Mouse (Mus musculus) large intestine, adult 2 months (tissue): ENCODE data around the gene Ddah2. TPM values are rescaled to one million over a fixed set of nuclear protein-coding genes. Genes with fewer than 3 reads are reported as not detected.
"Not testable (repeated sequence)": the region's sequence is repeated elsewhere in the genome, so short reads cannot be mapped to it uniquely, and the experiment has no call there.

ENCODE experiments used
- DNase-seq: peaks from one replicate; pipeline ENCODE4 v3.0.0-alpha.2; 2012; ENCODE audit warnings: low read depth, low spot score
- WGBS: fragments of 180-500 bp; shearing (Covaris S2); methylation state at CpG from one replicate; pipeline ENCODE4 v1.1.7; 2018; 5-methylcytosine and 5-hydroxymethylcytosine counted together
- polyA plus RNA-seq: library from polyadenylated mRNA; depleted of rRNA; stranded (reverse); fragments of >200 nt; gene quantifications from 2 replicates; pipeline ENCODE4 v1.2.3, GENCODE M21; 2012

The Ddah2 gene
- polyA plus RNA-seq, 1 experiment, result 14.9 TPM

DNA sequence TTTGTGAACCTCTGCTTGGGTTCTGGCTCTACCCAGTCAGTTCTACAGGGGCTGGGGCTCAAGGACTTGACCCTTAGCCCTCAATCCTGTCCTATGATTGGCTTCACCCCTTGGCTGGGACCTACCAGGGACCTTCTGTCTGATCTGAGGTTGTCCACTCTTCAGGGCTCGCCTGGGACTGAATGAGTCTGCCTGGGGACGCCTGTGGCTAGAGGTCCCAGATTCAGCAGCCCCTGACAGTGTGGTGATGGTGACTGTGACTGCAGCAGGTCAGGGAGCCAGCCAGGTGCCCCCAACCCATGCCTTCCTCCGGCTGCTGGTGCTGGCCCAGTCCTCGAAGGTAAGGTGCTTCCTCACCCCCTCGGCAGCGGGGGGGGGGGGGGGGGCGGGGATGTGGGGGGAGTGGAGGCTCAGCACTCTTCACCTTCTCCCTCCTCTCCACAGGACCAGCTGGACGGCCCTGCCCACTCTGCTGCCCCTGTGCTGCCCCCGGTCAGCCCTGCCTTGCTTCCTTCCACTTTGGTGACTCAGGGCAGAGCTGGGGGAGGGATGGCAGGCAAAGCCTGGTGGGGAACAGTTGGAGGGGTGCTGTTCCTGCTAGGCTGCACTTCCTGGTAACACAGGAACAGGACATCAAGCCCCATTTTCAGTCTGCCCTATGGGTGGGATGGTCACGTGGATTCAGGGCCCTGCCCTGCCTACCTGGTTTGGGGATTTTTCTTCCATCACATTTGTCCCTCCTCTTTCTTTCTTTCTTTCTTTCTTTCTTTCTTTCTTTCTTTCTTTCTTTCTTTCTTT is 33.9 kb upstream of the Ddah2 start:
- DNase-seq, result no peak
- 70% methylated on average over 10 of the region's 10 CpGs for WGBS

DNA sequence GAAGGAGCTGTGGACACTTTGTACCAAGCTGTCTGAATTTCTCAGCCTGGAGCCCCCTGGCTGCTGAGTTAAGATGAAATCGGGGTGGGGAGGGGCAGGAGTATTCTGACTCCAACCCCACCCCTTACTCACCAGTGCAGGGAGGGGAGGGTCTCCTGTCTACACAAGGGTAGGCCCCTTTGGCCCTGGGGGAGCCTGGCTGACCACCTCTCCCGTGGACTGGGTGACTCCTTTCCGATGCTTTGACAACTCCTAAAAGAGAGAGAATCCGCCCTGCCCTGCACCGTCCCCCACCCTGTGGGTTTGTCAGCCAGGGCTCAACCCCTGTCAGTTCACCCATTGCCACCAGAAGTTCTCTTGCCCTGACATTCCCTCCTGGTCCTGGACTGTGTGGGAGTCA is 32.6 kb upstream of the Ddah2 start:
- WGBS, result 81% methylated on average over 5 of the region's 5 CpGs
- DNase-seq, result no peak

DNA sequence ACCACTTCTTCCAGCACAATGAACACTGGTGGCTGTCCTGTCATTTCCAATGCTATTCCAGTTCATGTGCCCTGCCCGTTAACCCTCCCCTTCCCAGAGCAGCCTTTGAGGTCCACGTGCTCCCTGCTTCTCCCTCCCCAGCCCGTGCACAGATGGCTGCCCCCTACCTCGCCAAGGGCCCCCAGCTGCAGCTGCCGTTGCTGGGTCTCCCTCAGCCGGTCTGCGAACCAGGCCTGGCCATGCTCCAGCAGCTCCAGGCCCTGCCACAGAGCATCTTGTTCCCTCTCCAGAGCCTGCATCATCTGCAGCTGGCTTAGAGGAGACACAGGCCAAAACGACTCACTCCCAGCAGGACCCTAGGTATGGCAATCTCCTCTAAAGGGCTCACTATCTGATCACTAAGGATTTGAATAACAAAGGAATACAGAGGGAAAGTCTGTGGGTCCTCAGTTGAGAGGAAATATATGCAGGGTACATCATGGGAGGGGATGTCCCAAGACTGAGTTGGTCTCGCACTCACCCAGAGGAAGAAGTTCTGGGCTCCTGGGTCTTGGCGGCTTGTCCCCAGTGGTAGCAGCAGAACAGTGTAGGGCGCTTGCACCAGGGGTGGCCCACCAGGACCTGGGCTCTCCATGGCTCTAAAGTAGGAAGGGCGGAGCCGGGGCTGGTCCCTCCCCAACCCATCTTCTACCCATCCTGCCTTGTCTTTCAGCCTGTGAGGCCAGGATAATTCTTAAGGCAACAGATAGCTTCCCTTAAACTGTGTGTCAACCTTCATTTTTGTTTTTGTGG is 31.4 kb upstream of the Ddah2 start, which contains the start of gene Sapcd1:
Sapcd1 (minus strand) TSS at position 740 of the 792 bp plus-strand sequence.
- DNase-seq, result no peak
- 63% methylated on average over 13 of the region's 13 CpGs for WGBS

DNA sequence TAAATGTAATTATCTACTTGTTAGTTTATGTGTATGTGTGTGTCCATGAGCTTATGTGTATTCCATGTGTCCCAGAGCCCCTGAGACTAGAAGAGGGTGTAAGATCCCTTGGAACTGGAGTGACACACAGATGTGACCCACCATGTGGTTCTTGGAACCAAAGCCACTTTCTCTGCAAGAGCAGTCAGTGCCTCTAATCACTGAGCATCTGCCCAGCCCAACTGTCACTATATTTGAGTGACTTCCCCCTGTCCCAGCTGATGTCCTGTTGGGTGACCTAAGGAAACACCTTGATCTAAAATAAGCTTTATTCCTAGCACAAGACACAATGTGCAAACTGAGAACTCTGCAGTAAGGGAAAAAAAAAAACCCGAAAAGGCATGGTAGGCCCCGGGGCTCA is 30.5 kb upstream of the Ddah2 start:
- no peak for DNase-seq
- WGBS, result 90% methylated on average over 2 of the region's 2 CpGs

DNA sequence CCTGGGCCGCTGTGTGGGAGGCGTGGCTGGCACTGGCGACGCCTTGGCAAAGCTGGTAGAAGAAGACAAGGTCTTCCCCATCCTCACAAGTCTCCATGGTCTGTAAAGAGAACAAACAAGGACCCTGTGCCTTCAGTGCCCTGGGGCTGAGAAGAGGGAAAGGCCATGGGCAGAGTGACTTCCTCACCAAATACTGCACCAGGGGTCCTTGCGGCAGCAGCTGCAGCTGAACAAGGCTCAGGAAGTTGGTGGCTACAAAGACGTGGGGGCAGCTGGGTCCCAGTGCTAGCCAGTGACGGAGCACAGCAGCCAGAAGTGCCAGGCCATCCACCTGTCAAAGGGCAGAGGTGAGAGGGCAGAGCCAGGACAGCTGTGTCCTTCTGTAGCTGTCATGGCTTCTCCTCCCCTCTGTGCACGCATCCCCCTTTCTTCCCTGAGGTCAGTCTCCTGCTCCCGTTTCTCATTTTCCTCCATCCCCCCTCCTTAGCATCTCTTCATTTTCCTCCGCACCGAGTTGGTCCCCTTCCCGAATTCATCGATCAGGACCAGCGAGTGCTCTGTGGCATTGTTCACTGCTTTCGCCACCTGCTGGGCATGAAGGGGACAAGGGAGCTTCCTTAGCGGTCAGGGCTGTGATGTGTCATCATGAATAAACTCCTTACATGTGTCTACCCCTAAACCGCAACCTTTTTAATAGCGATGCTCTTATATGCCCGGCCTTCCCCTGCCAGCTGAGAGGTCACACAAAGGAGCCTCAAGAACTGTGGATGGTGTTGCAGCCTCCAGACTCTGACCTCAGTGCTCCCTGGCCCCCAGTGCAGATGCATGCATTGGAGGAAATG is 28.9 kb upstream of the Ddah2 start:
- DNase-seq, result no peak
- 42% methylated on average over 19 of the region's 19 CpGs for WGBS

DNA sequence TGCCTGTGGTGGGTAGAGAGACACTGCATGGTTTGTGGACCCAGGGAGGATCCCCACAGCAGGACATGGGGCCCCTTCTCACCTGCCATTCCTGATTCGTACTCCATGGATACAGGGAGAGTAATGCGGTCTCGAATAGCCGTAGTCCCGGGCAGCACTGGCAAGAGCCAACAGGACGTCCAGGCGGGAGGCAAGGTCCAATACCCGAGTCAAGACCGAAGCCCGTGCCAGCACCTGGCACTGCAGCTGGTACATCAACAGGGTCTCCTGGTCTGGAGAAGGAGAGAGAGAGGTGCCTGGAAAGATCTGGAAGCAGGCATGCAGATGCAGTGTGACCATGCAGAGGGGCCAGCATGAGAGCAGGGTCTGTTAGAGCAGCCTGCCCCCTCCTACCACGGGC is 27.6 kb upstream of the Ddah2 start:
- WGBS, result 87% methylated on average over 11 of the region's 11 CpGs
- DNase-seq, result no peak

DNA sequence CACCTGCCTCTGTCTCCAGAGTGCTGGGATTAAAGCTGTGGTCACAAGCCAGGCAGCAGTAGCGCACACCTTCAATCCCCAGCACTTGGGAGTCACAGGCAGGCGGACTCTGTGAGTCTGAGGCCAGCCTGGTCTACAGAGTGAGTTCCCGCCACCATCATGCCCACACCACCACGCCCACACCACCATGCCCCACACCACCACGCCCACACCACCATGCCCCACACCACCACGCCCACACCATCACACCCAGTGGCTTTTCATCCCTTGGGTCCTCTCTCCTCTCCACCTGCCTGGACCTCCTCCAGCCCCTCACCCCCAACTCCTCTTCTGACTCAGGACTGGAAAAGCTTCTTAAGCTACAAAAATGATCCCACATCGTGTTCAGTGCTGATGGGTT is 27.0 kb upstream of the Ddah2 start:
- DNase-seq, result no peak
- WGBS, result 68% methylated on average over 7 of the region's 7 CpGs

DNA sequence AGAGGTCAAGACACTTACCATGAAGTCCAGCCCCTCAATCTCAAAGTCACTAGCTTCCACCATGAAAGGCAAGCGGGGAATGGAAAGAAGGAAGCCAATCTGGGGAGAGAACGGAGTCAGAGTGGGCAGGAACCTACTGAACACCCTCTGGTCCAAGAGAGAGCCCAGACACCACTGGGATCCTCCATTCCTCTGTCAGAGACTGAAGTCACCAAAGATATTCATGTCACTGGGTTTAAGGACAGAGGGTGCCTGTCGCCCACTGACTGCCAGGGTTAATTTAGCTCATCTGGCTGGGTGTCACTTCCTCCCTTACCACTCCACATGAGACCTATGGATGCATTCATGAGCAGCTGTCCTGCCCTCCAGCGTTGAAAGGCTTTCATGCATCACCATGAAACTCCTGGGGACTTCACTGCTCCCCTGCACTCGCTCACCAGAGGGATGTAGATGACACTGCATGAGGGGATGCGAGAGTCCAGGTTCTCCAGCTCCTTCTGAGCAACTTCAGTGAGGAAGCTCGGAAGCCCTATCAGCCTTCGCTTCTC is 26.4 kb upstream of the Ddah2 start:
- no peak for DNase-seq
- 72% methylated on average over 8 of the region's 8 CpGs for WGBS

DNA sequence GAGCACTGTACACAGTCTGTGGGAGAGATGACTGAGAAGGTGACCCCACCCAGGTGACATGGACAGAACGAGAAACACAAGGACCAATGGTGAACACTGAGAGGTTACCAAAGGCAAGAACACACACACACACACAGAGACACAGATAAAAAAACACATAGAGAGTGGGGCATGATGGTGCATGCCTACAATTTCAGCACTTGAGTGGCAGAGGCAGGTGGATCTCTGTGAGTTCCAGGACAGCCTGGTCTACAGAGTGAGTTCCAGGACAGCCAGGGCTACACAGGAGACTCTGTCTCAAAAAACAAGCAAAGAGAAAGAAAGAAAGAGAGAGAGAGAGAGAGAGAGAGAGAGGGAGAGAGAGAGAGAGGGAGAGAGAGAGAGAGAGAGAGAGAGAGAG is 25.1 kb upstream of the Ddah2 start:
- not testable (repeated sequence) for DNase-seq
- WGBS, result 47% methylated on average over 1 of the region's 1 CpGs

DNA sequence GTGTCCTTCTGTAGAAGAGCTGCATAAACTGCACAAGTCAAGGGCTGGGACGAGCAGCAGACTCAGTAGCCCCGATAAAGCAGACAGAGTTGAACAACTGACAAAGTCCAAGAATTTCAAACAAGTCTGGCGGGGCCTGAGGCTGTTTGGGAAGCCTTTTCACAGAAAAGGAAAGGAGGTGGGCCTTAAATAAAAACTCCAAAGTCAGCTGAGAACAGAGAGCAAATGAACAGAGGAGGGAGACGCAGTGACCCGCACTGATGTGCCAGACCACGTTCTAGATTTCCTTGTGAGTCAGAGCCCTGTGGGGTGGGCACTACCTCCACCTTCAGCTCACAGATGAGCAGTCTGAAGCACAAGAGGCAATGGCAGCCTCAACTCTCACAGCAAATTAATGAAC is 23.9 kb upstream of the Ddah2 start:
- 53% methylated on average over 6 of the region's 6 CpGs for WGBS
- no peak for DNase-seq

DNA sequence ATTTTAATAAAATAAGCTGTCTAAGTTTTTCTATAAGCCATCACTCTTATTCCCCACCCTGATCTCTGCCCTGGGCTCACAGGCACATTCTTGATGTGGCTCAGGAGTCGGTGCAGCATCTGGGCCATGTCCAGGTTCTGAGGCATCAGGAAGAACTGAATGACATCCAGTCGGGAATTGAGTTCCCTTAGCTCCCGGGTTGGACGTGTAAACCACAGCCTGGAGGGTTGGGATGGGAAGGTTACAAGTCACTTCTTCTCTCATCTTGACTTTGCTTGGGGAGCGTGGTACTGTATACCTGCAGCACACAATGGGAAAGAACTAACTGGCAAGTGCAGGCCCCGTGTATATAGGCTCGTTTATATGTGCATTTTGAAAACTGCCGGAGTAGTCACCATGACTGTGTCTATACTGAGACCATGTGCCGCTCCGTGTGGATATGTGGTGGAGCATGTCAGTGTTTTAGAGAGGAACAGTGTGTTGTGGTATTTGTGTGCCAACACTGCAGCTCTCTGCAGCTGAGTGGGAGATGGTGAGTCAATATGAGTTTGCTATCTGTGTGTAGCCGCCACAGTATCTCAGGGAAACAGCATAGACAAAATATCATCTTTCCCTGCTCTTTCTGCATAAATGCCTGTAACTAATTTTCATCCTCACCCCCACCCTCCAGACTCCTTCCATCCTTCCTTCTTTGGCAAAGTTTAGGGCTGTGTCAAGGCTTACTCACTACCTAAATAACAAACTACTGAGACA is 19.5 kb upstream of the Ddah2 start:
- 89% methylated on average over 11 of the region's 11 CpGs for WGBS

DNA sequence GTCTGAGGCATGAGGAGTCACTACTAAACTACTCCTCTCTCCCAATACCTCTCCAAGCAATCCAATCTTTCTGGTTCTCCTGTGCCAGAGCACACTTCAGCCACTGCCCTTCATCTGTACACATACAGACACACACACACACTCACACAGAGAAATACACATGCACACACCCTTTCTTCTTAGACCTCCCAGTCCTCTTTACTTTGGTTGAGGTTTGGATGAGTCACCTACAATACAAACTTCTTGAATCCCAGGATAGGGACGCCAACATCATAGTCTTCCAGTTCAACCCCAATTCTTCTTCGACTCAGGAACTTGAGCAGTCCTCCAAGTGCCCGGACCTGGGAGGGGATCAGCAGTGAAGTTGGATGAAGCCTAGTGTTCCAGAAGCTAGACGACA is 15.0 kb upstream of the Ddah2 start:
- 45% methylated on average over 4 of the region's 4 CpGs for WGBS
- DNase-seq, result no peak

More for the DNA sequence above, 19.5 kb upstream of the Ddah2 start:
- no peak for DNase-seq

DNA sequence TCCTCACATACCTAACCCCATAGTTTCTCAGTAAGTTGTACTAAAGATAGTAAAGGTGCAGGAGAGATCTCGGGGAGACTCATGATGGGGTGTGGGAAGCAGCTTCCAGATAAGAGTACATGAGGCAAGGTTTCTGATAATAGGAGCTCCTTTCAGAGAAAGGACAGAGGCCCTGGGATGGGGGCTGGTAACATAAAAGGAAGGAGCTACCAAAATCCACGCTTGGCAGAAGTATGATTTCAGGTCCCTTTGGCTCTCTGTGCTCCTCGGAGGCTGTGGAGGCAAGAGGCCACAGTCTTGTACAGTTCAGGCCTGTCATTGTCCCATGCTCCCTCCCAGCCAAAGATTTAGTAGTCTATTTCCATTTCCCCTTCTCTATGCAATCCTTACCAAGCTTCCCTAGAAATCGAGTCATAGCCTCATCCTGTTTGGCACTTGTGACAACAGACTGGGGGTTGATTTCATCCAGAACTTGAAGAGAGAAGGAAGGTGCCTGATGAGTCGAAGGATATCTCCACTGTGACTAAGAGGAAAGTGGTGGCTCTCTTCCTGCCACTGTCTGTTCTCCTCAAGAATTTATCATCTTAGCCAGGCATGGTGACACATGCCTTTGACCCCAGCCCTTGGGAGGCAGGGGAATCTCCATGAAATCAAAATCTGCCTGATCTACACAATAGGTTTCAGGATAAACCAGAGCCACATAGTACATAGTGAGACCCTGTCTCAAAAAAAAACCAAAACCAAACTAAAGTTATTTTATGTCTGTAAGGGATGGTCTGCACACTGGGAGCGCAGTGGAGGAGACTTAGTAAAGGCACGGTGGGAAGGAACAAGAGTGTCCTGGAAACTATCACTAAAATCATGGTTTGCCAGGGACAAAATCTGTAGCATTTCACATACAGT is 13.7 kb upstream of the Ddah2 start:
- WGBS, result 78% methylated on average over 7 of the region's 7 CpGs
- no peak for DNase-seq

DNA sequence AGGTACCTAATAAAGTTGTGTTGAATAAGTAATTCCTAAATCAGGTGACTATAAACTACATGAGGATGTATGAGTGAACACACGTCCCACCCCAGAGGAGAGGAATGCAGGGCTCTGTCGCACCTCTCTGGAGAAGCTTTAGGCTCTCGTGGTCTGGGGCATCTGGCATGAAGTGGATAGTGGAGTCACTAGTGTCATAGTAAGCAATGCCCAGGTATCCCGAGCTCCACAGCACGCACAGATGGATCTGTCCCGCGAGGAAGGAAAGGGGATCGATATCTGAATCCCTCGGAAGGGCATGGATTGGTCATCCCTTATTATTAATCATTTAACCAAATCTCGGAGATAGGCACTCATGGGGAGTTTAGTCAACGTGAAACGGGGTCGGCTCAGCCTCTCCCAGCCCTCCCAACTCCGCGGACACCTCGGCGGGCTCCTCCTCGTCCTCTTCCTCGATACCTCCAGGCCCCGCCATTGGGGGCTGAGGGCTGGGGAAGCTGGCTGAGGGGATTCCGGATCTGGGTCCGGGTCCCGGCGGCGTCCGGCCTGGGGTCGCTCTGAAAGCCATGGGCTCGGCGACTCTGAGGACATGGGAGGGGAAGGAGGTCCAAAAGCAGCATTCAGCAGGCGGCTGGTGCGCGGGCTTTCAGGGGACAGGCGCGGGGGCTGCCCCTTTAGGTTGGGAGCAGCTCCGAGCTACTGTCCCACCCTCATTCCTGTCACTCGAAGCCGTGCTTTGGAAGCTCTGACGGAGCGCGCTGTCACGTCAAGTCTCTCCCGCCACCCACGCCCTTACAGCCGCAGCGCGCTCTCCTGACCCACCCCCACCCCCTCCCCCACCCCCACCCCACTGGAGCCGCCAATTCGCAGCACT is 12.8 kb upstream of the Ddah2 start:
- WGBS, result 4% methylated on average over 48 of the region's 48 CpGs
- no peak for DNase-seq

DNA sequence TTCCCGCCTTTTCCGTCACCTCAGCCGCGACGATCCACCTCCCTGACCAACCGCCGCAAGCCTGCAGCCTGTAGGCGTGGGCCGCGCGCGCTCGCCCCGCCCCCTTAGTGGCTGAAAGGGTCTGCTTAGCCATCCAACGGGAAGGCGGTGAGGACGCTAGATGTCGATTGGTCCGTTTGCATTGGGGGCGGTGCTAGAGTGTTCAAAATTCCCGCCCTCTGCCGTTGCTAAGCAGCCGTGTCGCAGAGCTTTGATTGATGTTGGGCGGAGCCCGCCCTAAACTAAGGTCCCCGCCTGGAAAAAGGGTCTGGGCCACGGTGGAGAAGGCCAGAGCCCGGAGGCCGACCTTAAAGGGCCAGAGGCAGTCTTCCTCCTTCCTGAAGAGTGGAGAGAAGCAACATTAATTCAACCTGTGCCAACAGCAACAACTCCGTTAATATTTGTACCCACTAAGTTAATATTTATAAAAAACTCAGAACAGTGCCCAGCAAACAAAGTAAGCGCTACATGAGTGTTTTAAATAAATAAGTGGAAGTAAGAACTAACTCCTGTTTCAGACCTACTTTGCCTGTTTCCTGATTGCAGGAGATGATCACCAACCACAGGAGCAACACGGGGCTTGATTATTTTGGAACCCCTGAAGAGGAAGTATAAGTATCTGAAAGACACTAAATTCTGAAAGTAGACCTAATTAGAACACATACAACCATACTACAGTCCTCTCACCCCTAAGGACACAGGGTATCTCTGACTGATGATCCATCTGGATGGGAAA is 12.0 kb upstream of the Ddah2 start, which contains the start of gene Msh5:
Msh5 (minus strand) TSS at position 65 of the 775 bp plus-strand sequence.
- 1% methylated on average over 33 of the region's 33 CpGs for WGBS
- DNase-seq, result no peak

DNA sequence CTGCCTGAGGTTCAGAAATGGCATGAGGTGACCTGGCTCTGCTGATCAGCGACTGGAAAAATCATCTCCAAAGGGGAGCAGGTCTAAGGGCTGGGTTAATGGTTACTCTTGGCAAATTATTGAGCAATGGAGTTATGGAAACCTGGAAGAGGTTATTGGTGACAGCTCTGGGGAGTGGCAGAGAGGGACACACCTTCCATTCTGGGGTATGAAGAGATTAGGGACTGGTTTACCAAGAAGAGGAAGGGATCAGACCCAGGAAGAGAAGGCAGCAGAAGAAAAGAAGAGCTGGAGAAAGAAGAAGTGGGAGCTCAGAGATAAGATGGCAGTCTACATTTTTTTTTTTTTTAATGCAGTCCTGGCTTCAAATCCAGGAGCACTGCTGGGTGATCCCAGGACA is 11.1 kb upstream of the Ddah2 start:
- DNase-seq, result no peak

More for the DNA sequence above, 11.1 kb upstream of the Ddah2 start:
- WGBS, result 9% methylated on average over 1 of the region's 1 CpGs
